Mouse (Mus musculus): ENCODE measurements around the gene Rnf34. TPM values are rescaled to one million over a fixed set of nuclear protein-coding genes. Genes with fewer than 3 reads are reported as not detected.
A peak's percentile ranks its signal among the peaks of the same experiment; 100 is the strongest.

Gene Rnf34
- polyA plus RNA-seq, 1 experiment from 2014 or later, result 32.0 TPM

GRCm38 (mm10) chr5:122901179-122901578, 51.3 kb downstream of the Rnf34 start:
- WGBS, result 57% methylated on average over 11 of the region's 11 CpGs

GRCm38 (mm10) chr5:122901666-122902065, 51.8 kb downstream of the Rnf34 start:
- no peak overlapping the region for H3K9ac ChIP-seq
- H3K27ac ChIP-seq (replicated peaks), result no peak overlapping the region
- H3K4me2 ChIP-seq (replicated peaks), result no peak overlapping the region
- no peak for ATAC-seq (ENCODE audit: insufficient number of reproducible peaks, low FRiP score, low TSS enrichment, low read depth)
- no peaks in the 10 kb centered on the region for H3K36me3 ChIP-seq
- H3K27me3 ChIP-seq, result no peaks in the 10 kb centered on the region
- no peaks in the 10 kb centered on the region for H3K9me3 ChIP-seq (replicated peaks)
- peaks cover 27% of the 10 kb centered on the region for H3K4me1 ChIP-seq
- WGBS, result 59% methylated on average over 3 of the region's 3 CpGs
- no peak overlapping the region for H3K4me3 ChIP-seq (replicated peaks)

More at GRCm38 (mm10) chr5:122901179-122901578, 51.3 kb downstream of the Rnf34 start:
- peaks cover 27% of the 10 kb centered on the region for H3K4me1 ChIP-seq
- 0 out of 2 replicates have a peak overlapping the region, but pooled peaks have one; percentile 93 for H3K27ac ChIP-seq (replicated peaks)
- H3K9ac ChIP-seq, result no peak overlapping the region
- no peak for ATAC-seq (ENCODE audit: insufficient number of reproducible peaks, low FRiP score, low TSS enrichment, low read depth)
- H3K27me3 ChIP-seq, result no peaks in the 10 kb centered on the region
- H3K4me2 ChIP-seq (replicated peaks), result peak overlapping the region; percentile 83; the same call in 1 of the 2 replicates
- H3K4me3 ChIP-seq (replicated peaks), result peak overlapping the region; percentile 83
- H3K9me3 ChIP-seq (replicated peaks), result no peaks in the 10 kb centered on the region
- H3K36me3 ChIP-seq, result no peaks in the 10 kb centered on the region

GRCm38 (mm10) chr5:122902228-122902627, 52.4 kb downstream of the Rnf34 start:
- Histone ChIP-seq H3K4me2 (replicated peaks) (no peak overlapping the region), H3K4me1 (peaks cover 27% of the 10 kb centered on the region), H3K4me3 (replicated peaks) (no peak overlapping the region), H3K36me3 (no peaks in the 10 kb centered on the region), H3K27me3 (no peaks in the 10 kb centered on the region), H3K27ac (replicated peaks) (no peak overlapping the region), H3K9me3 (replicated peaks) (no peaks in the 10 kb centered on the region), H3K9ac (no peak overlapping the region)
- no peak for ATAC-seq (ENCODE audit: insufficient number of reproducible peaks, low FRiP score, low TSS enrichment, low read depth)
- 83% methylated on average over 6 of the region's 6 CpGs for WGBS

GRCm38 (mm10) chr5:122903165-122903564, 53.3 kb downstream of the Rnf34 start:
- Histone ChIP-seq H3K9ac (no peak overlapping the region), H3K9me3 (replicated peaks) (no peaks in the 10 kb centered on the region), H3K27me3 (no peaks in the 10 kb centered on the region), H3K36me3 (no peaks in the 10 kb centered on the region), H3K4me1 (peaks cover 19% of the 10 kb centered on the region), H3K4me2 (replicated peaks) (no peak overlapping the region), H3K27ac (replicated peaks) (no peak overlapping the region), H3K4me3 (replicated peaks) (no peak overlapping the region)
- 48% methylated on average over 5 of the region's 5 CpGs for WGBS
- ATAC-seq (ENCODE audit: insufficient number of reproducible peaks, low FRiP score, low TSS enrichment, low read depth), result no peak

GRCm38 (mm10) chr5:122907182-122907581, 57.3 kb downstream of the Rnf34 start:
- Histone ChIP-seq H3K27ac (replicated peaks) (no peak overlapping the region), H3K9me3 (replicated peaks) (no peaks in the 10 kb centered on the region), H3K4me2 (replicated peaks) (no peak overlapping the region), H3K9ac (no peak overlapping the region), H3K4me1 (no peaks in the 10 kb centered on the region), H3K36me3 (no peaks in the 10 kb centered on the region), H3K4me3 (replicated peaks) (no peak overlapping the region), H3K27me3 (no peaks in the 10 kb centered on the region)
- ATAC-seq (ENCODE audit: insufficient number of reproducible peaks, low FRiP score, low TSS enrichment, low read depth), result no peak
- WGBS, result 87% methylated on average over 1 of the region's 1 CpGs

- H3K36me3 ChIP-seq, result no peaks in the 10 kb centered on the region
- no peak overlapping the region for H3K27ac ChIP-seq (replicated peaks)
- H3K4me1 ChIP-seq, result no peaks in the 10 kb centered on the region
- H3K9me3 ChIP-seq (replicated peaks), result no peaks in the 10 kb centered on the region
- ATAC-seq (ENCODE audit: insufficient number of reproducible peaks, low FRiP score, low TSS enrichment, low read depth), result no peak
- H3K4me3 ChIP-seq (replicated peaks), result no peak overlapping the region
- 90% methylated on average over 2 of the region's 2 CpGs for whole genome bisulfite sequencing
- no peak overlapping the region for H3K9ac ChIP-seq
- H3K27me3 ChIP-seq, result no peaks in the 10 kb centered on the region
- no peak overlapping the region for H3K4me2 ChIP-seq (replicated peaks)
Measured at GRCm38 (mm10) chr5:122908001-122908400, 58.2 kb downstream of the Rnf34 start.

- WGBS, result 84% methylated on average over 18 of the region's 18 CpGs
Measured at GRCm38 (mm10) chr5:122909481-122909880, 59.6 kb downstream of the Rnf34 start.

GRCm38 (mm10) chr5:122912863-122913262, 63.0 kb downstream of the Rnf34 start:
- Histone ChIP-seq H3K4me3 (replicated peaks) (no peak overlapping the region), H3K9ac (no peak overlapping the region), H3K36me3 (no peaks in the 10 kb centered on the region), H3K9me3 (replicated peaks) (no peaks in the 10 kb centered on the region), H3K27ac (replicated peaks) (no peak overlapping the region), H3K4me2 (replicated peaks) (no peak overlapping the region), H3K4me1 (no peaks in the 10 kb centered on the region), H3K27me3 (no peaks in the 10 kb centered on the region)
- ATAC-seq (ENCODE audit: insufficient number of reproducible peaks, low FRiP score, low TSS enrichment, low read depth), result no peak
- 92% methylated on average over 4 of the region's 4 CpGs for WGBS

More at GRCm38 (mm10) chr5:122909481-122909880, 59.6 kb downstream of the Rnf34 start:
- Histone ChIP-seq H3K27me3 (no peaks in the 10 kb centered on the region), H3K27ac (replicated peaks) (no peak overlapping the region), H3K4me2 (replicated peaks) (no peak overlapping the region), H3K9ac (no peak overlapping the region), H3K4me1 (no peaks in the 10 kb centered on the region), H3K36me3 (no peaks in the 10 kb centered on the region), H3K4me3 (replicated peaks) (no peak overlapping the region), H3K9me3 (replicated peaks) (no peaks in the 10 kb centered on the region)
- ATAC-seq (ENCODE audit: insufficient number of reproducible peaks, low FRiP score, low TSS enrichment, low read depth), result no peak

GRCm38 (mm10) chr5:122916147-122916546, 66.3 kb downstream of the Rnf34 start:
- Histone ChIP-seq H3K4me2 (replicated peaks) (no peak overlapping the region), H3K9me3 (replicated peaks) (no peaks in the 10 kb centered on the region), H3K4me1 (no peaks in the 10 kb centered on the region), H3K36me3 (no peaks in the 10 kb centered on the region), H3K27ac (replicated peaks) (no peak overlapping the region), H3K9ac (no peak overlapping the region), H3K27me3 (no peaks in the 10 kb centered on the region), H3K4me3 (replicated peaks) (no peak overlapping the region)
- WGBS, result 78% methylated on average over 6 of the region's 6 CpGs
- no peak for ATAC-seq (ENCODE audit: insufficient number of reproducible peaks, low FRiP score, low TSS enrichment, low read depth)

- Histone ChIP-seq H3K9me3 (replicated peaks) (no peaks in the 10 kb centered on the region), H3K4me2 (replicated peaks) (no peak overlapping the region), H3K27ac (replicated peaks) (no peak overlapping the region), H3K9ac (no peak overlapping the region), H3K4me1 (0 out of 2 replicates have a peak, but pooled peaks cover 4% of the 10 kb centered on the region), H3K36me3 (no peaks in the 10 kb centered on the region), H3K27me3 (no peaks in the 10 kb centered on the region), H3K4me3 (replicated peaks) (no peak overlapping the region)
- WGBS, result 28% methylated on average over 7 of the region's 7 CpGs
- no peak for ATAC-seq (ENCODE audit: insufficient number of reproducible peaks, low FRiP score, low TSS enrichment, low read depth)
Measured at GRCm38 (mm10) chr5:122917982-122918711, 68.3 kb downstream of the Rnf34 start.

- no peaks in the 10 kb centered on the region for H3K36me3 ChIP-seq
- no peak overlapping the region for H3K9ac ChIP-seq
- WGBS, result 85% methylated on average over 5 of the region's 5 CpGs
Measured at GRCm38 (mm10) chr5:122920557-122920956, 70.7 kb downstream of the Rnf34 start.

More at GRCm38 (mm10) chr5:122920557-122920956, 70.7 kb downstream of the Rnf34 start:
- Histone ChIP-seq H3K9me3 (replicated peaks) (no peaks in the 10 kb centered on the region), H3K4me3 (replicated peaks) (no peak overlapping the region), H3K27me3 (no peaks in the 10 kb centered on the region), H3K4me2 (replicated peaks) (no peak overlapping the region), H3K27ac (replicated peaks) (no peak overlapping the region), H3K4me1 (peaks cover 6% of the 10 kb centered on the region; the same call in 1 of the 2 replicates)
- no peak for ATAC-seq (ENCODE audit: insufficient number of reproducible peaks, low FRiP score, low TSS enrichment, low read depth)
